Comparison of ENCODE assay signal across 1 mouse cellular context in the genomic region with DNA sequence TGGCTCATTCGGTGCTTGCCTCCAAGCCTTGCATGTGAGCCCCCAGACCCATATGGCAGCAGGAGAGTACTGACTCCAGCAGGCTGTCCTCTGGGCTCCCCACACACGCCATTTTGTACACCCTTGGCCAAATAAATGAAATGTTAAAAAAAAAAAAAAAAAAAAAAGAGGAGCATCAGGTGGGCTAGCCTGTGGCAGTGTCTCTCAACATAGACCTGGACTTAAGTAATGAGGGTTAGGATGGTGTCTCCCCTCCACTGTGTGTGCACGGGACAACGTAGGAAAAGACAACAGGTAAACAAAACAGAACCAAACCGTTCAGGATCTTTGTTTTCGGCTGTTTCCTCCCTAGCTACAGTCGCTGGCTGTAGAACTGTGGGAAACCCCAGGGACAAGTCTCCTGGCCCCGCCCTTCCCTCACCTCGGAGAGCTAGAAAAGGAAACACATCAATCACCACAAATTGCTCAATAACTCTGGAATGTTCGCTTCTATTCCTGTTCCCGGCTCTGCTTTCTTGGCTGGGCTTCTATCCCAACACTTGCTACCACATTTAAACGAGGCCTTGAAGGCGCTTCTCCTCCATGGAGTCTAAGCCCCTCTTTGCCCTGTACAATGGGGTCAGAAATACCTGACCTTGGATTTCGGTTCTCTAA.
A peak's percentile ranks its signal among the peaks of the same experiment; 100 is the strongest.
TF ChIP-seq lines count a peak whose summit lies in the region.

No protein-coding gene starts in this region.

TF ChIP-seq in CH12.LX, 34 proteins besides CTCF, POLR2A, EP300 and RAD21:
- TF ChIP-seq MAFK (IDR thresholded peaks at IDR 0.05; ENCODE audit: insufficient replicate concordance, low read length) (no peak), POLR2AphosphoS2 (IDR thresholded peaks at IDR 0.05; ENCODE audit: low read depth, low read length) (no peak), UBTF (IDR thresholded peaks at IDR 0.05; ENCODE audit: low read depth, low read length) (0 out of 2 replicates have a peak, but pooled peaks have one; percentile 54), ZNF384 (IDR thresholded peaks at IDR 0.05; ENCODE audit: low read depth, low read length) (peak; percentile 81), MXI1 (IDR thresholded peaks at IDR 0.05; ENCODE audit: low read depth, low read length) (no peak), SIN3A (IDR thresholded peaks at IDR 0.05; ENCODE audit: low read length) (no peak), PAX5 (IDR thresholded peaks at IDR 0.05; ENCODE audit: low read length) (no peak), IRF4 (IDR thresholded peaks at IDR 0.05; ENCODE audit: low read depth, low read length) (no peak), ZKSCAN1 (IDR thresholded peaks at IDR 0.05; ENCODE audit: borderline replicate concordance, low read depth, low read length) (no peak), MYC (IDR thresholded peaks at IDR 0.05; ENCODE audit: low read depth, low read length) (no peak), JUND (conservative IDR thresholded peaks at IDR 0.05; ENCODE audit: low read depth, low read length) (no peak), E2F4 (IDR thresholded peaks at IDR 0.05; ENCODE audit: insufficient replicate concordance, low read depth, low read length) (no peak), RCOR1 (conservative IDR thresholded peaks at IDR 0.05; ENCODE audit: low read depth, low read length) (no peak), MAZ (IDR thresholded peaks at IDR 0.05; ENCODE audit: low read depth, low read length) (no peak), KAT2A (IDR thresholded peaks at IDR 0.05; ENCODE audit: insufficient replicate concordance, low read length) (no peak), GABPA (IDR thresholded peaks at IDR 0.05; ENCODE audit: insufficient replicate concordance, low read depth, low read length) (no peak), HCFC1 (IDR thresholded peaks at IDR 0.05; ENCODE audit: low read depth, low read length) (no peak), BHLHE40 (IDR thresholded peaks at IDR 0.05; ENCODE audit: low read depth, low read length) (0 out of 2 replicates have a peak, but pooled peaks have one; percentile 18), ZC3H11A (IDR thresholded peaks at IDR 0.05; ENCODE audit: low read depth, low read length) (no peak), CHD1 (IDR thresholded peaks at IDR 0.05; ENCODE audit: low read depth, low read length) (peak; percentile 44; the same call in 1 of the 2 replicates)
